Mouse (Mus musculus) cerebellum, adult 9-10 months (tissue): ENCODE data around the gene Aimp2.

ENCODE experiments used
- DNase-seq: peaks from one replicate; pipeline ENCODE4 v3.0.0; 2022

Gene Aimp2

DNA sequence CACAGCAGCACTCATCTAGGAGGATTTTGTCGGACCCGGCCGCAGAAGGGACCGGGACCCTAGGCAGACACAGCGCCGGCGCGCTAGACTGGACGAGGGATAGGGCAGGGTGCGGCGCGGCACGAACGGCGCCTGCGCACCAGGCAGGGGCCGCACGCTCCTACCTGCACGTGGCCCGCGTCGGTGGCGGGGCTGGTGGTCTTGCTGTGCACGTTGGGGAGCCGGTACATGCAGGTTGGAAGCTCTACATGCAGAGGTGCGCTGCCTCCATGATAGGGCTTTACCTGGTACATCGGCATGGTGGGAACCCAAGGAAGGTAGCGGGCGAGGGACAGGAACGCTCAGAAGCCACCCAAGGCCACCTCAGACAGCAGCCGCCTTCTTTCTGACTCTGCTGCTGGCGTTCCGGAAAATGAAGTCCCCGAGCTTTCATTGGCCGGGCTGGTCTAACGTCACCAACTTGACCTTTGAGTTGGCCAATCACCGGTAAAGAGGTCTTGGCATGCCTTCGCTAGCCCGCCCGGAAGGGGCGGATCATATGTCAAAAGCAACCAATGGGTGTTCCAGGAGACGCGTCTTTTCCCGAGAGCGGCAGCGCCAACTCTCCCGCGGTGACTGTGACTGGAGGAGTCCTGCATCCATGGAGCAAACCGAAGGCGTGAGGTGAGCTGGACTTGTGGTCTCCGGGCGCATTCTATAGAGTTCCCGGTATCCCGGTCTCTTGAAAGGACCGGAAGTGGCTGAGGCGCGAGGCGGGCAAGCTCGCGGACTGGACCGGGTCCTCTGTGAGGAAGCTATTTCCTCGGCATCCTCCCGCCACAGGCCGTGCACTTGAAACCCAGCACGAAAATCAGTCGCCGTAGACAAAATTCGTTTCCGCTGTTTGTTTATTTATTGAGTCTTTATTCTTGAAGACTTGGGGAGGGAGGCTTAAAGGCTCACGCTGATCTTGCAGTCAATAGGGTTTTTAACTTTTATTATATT is at the start of gene Aimp2, which contains the start of gene Pms2:
TSS of gene Aimp2 (minus strand) at position 431 of the 984 bp plus-strand sequence.
TSS of gene Pms2 (plus strand) at position 548 of the 984 bp plus-strand sequence.
- DNase-seq = peak; percentile 98

GRCm38 (mm10) chr5:143957101-143957500 is 47.5 kb upstream of the Aimp2 start:
- DNase-seq = no peak

DNA sequence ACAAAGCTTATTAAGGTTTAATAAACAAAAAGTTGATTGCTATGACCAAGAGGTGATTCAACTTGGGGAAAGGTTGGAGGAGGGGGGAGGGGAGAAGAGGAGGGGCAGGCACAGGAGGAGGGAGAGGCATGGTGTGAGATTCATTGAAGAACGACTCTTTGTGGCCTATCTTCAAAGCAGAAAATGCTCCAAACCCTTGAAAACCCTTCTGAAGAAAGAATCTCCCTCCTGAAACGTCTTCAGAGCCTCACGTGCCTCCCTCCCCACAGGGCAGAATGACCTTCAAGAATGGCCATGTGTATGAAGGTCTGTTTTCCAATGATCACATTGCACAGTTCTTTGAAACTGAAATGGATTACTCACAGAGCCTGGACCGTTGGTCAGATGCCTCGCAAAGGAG is 40.4 kb upstream of the Aimp2 start:
- no peak for DNase-seq

- no peak for DNase-seq
Observed at GRCm38 (mm10) chr5:143948361-143948760, 38.7 kb upstream of the Aimp2 start.

- DNase-seq = no peak
Observed at GRCm38 (mm10) chr5:143943231-143944125, 33.8 kb upstream of the Aimp2 start.

DNA sequence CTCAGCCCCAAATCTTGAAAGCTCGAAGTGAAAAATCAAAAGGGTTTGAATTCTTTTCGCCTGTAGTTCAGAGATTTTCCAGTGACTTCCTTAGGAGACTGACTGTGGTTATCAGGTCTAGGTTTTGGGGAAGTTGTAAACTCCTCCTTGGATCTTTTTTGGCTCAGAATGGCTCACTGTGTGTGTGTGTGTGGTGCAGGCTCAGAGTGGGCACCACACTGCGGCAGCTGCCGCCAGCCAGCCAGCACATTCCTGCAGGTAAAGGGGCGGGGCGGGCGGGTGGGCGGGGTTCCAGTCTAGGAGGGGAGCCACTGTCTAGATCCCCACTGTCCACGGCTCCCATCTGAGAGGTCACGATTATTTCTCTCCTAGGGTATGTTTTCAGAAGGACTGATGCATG is 31.9 kb upstream of the Aimp2 start:
- DNase-seq = no peak

GRCm38 (mm10) chr5:143936156-143936555 is 26.5 kb upstream of the Aimp2 start:
- no peak for DNase-seq

GRCm38 (mm10) chr5:143933875-143934274 is 24.2 kb upstream of the Aimp2 start:
- DNase-seq = no peak

- DNase-seq = no peak
Observed at GRCm38 (mm10) chr5:143933414-143933813, 23.8 kb upstream of the Aimp2 start.

- no peak for DNase-seq
Observed at GRCm38 (mm10) chr5:143932831-143933230, 23.2 kb upstream of the Aimp2 start, which contains the start of gene Rsph10b. Rsph10b (plus strand) TSS chr5:143933035.

GRCm38 (mm10) chr5:143931863-143932580 is 22.4 kb upstream of the Aimp2 start:
- no peak for DNase-seq

DNA sequence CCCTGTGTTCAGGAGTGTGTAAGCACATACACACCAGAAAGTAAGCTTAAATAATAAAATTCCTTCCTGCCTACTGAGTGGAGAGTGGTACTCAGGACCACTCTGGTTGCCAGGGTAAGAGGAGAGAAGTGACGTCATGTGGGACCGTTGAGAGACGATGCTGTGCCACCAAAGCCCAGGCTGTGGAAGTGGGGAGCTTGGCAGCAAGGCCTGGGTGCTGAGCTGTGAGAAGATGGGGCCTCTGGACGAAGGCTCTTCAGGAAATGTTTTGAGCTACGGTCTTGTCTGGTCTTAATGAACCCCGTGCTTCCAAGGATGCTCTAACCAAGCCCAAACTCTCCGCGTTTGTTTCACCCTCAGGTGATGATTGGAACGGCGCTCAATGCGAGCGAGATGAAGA is 21.0 kb upstream of the Aimp2 start:
- DNase-seq = no peak

- DNase-seq = no peak
Observed at GRCm38 (mm10) chr5:143929291-143929690, 19.6 kb upstream of the Aimp2 start.

DNA sequence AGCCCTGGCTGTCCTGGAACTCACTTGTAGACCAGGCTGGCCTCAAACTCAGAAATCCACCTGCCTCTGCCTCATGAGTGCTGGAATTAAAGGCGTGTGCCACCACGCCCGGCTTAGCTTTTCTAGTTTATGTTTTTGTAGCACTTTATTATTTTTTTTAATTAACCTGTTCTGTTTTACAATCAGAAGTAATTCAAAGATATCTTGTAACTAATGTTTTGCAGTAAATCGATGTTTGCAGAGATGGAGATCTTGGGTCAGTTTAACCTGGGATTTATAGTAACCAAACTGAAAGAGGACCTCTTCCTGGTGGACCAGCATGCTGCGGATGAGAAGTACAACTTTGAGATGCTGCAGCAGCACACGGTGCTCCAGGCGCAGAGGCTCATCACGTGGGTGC is 18.2 kb upstream of the Aimp2 start, which contains the start of gene Gm42421:
TSS of gene Gm42421 (plus strand) at position 301 of the 400 bp plus-strand sequence.
- no peak for DNase-seq

GRCm38 (mm10) chr5:143924781-143925452 is 15.3 kb upstream of the Aimp2 start:
- DNase-seq = no peak

- no peak for DNase-seq
Observed at GRCm38 (mm10) chr5:143918120-143918519, 8.5 kb upstream of the Aimp2 start.

DNA sequence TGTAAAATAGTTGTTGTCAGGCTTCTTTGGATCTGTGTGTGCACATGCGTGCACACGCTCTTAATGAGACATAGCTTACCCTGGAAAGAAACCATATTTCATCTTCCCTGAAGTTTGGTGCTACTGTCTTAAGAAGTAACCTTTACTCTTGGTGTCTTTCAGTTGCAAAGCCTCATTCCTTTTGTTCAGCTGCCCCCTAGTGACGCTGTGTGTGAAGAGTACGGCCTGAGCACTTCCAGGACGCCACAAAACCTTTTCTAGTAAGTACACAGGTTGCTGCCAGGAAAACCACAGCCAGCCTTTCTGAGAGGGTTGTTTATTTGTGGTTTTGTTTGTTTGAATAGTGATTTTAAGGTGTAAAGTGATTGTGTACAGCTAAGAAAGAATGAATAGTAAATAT is 7.8 kb upstream of the Aimp2 start:
- DNase-seq = no peak

DNA sequence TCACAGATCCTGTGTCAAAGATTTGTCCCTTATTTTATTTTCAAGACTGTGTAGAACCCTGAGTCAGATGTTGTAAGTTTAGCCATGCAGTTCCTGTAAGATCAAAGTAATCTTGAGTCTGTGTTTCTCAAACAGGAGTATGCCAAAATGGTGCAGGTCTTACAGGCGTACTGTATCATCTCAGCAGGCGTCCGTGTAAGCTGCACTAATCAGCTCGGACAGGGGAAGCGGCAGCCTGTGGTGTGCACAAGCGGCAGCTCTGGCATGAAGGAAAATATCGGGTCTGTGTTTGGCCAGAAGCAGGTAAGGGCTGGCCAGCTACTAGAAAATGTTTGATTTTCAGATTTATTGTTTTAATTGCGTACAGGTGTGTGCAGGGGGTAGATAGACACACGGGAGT is 6.6 kb upstream of the Aimp2 start:
- DNase-seq = no peak

- DNase-seq = no peak
Observed at GRCm38 (mm10) chr5:143908926-143909325, 721 bp downstream of the Aimp2 start.

- no peak for DNase-seq
Observed at GRCm38 (mm10) chr5:143906429-143906828, 3.2 kb downstream of the Aimp2 start.

DNA sequence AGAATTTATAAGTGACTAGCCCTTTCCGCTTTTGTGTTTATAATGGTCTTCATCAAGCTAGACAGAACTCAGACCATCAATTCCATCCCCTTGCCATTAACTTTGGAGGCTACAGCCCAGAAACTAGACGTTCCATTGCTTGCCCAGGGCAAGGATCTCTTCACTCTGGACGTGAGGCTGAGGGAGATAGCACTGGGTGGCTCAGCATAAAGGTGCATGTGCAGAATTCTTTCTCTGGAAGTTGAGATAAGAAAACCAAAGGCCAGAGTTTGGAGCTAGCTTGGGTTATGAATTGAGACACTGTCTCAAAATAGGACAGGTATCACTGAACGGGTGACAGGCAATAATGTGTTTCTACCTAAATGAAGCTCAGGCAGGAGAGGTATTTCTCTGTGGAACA is 5.8 kb downstream of the Aimp2 start:
- DNase-seq = no peak

GRCm38 (mm10) chr5:143902111-143902510 is 7.5 kb downstream of the Aimp2 start:
- DNase-seq = no peak
